Mouse (Mus musculus) heart, embryonic 10.5 days (tissue): ENCODE measurements around the gene Noa1. TPM values are rescaled to one million over a fixed set of nuclear protein-coding genes. Genes with fewer than 3 reads are reported as not detected.

Source experiments
- microRNA-seq: library from miRNA; unstranded; fragments of <30 nt; microRNA quantifications from one replicate; pipeline ENCODE4, GENCODE M21; 2017
- polyA plus RNA-seq: library from polyadenylated mRNA; unstranded; fragments of >200 nt; fragmentation: Nextera tagmentation; extraction: Ambion mirVana; gene quantifications from 2 replicates; pipeline ENCODE4 v1.2.1, GENCODE M21; 2016

The Noa1 gene
- polyA plus RNA-seq, 1 experiment from 2014 or later, result 31.6 TPM

Small RNA genes lying within 50 kb of the gene (microRNA-seq; reads per million reads assigned to microRNA genes)
- not detected for gene Mir5098

Other genes starting within 250 kb of the Noa1 start
- 6.7 and 11.5 TPM in 2 replicates for gene Hopx, start 195.0 kb downstream of the Noa1 start, polyA plus RNA-seq
- 4.7 and 8.5 TPM in 2 replicates for gene Spink2, start 98.6 kb downstream of the Noa1 start, polyA plus RNA-seq
- 23.7 and 30.8 TPM in 2 replicates for gene Rest, start 44.6 kb downstream of the Noa1 start, polyA plus RNA-seq
- gene Polr2b, start 63 bp upstream of the Noa1 start, polyA plus RNA-seq, result 53.9 and 60.3 TPM in 2 replicates
- 16.6 and 25.7 TPM in 2 replicates for gene Igfbp7, start 98.0 kb upstream of the Noa1 start, polyA plus RNA-seq